Mouse (Mus musculus): Measurements from ENCODE around the gene Vmn1r129.
"Not testable (repeated sequence)": the region's sequence is repeated elsewhere in the genome, so short reads cannot be mapped to it uniquely, and the experiment has no call there.

Vmn1r129 gene

DNA sequence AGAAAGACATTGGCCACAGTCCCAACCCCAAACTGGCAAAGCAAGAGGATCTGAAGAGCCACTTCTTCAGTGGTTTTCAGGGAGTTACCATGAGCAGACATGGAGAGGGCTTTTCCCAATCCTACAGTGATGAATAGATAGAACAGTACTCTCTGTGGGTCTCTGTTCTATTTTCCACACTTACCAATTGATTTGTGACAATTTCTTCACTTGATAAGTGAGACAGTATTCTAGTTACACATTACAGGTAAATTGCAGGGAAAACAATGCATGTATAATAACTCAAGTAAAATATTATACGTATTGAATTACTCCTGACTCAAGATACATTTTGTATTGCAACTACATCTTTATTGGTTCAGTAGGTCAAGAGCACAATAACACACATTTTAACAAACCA, at the start of gene Vmn1r129:
TSS of gene Vmn1r129 (minus strand) at position 101 of the 400 bp plus-strand sequence.
- DNase-seq (ENCODE audit: low read depth, low spot score), result not testable (repeated sequence)

DNA sequence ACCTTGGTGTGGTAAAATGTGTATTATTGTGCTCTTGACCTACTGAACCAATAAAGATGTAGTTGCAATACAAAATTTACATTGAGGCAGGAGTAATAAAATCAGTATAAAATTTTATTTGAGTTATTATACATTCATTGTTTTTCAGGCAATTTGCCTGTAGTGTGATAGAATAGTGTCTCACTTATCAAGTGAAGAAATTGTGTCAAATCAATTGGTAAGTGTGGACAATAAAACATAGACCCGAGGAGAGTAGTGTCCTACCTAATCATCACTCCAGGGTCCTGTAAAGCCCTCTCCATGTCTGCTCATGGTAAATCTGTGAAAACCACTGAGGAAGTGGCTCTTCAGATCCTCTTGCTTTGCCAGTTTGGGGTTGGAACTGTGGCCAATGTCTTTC, 12.0 kb downstream of the Vmn1r129 start, which contains the start of gene Vmn1r128:
TSS of gene Vmn1r128 (plus strand) at position 301 of the 400 bp plus-strand sequence.
- DNase-seq (ENCODE audit: low read depth, low spot score), result not testable (repeated sequence)

DNA sequence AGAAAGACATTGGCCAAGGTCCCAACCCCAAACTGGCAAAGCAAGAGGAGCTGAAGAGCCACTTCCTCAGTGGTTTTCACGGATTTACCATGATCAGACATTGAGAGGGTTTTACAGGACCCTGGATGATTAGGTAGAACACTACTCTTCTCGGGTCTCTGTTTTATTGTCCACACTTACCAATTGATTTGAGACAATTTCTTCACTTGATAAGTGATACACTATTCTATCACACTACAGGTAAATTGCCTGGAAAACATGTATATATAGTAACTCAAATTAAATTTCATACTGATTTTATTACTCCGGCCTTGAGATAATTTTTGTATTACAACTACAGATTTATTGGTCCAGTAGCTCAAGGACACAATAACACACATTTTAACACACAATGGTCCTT, 41.3 kb downstream of the Vmn1r129 start, which contains the start of gene Vmn1r127:
TSS of gene Vmn1r127 (minus strand) at position 101 of the 400 bp plus-strand sequence.
- DNase-seq (ENCODE audit: low read depth, low spot score), result not testable (repeated sequence)

Measured in ZHBTc4 (cell line).